Mouse (Mus musculus): ENCODE measurements around the gene Cdipt. TPM values are rescaled to one million over a fixed set of nuclear protein-coding genes. Genes with fewer than 3 reads are reported as not detected.
A peak's percentile ranks its signal among the peaks of the same experiment; 100 is the strongest.

Cdipt gene
- polyA plus RNA-seq, 1 experiment from 2014 or later, result 106 TPM

DNA sequence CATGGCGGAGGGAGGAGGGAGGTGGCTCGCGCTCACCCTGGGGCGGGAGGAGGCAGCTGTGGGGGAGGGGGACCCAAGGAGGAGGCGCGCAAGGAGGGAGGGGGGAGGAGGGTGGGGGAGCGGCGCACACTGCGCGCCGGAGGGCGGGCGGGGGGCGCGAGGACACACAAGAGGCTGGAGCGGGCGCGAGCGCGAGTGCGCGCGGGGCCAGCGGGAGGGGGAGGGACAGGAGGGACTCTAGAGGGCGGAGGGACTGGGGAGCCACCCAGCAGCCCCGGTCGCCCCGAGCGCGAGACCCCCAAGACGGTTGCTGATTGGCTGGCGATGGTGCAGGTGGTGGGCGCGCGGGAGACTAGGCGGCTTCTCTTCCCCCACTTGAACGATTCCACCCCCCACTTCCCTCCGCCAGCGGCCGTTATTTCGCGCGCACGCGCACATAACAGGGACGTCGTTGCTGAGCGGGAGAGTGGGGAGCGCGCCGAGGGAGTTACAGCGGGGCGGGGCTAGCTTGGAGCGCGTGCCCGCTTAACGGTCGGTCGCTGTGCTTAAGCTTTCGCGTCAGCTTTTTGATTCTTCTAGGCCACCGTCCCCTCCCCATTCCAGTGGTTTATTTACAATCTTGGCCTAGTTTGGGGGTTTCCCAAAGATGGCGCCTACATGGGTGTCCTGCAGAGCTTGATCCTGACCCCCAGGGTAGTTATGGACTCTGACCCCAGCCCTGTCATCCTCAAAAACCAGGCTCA lies 51.4 kb downstream of the Cdipt start, which contains the start of gene Maz:
TSS of gene Maz (minus strand) at position 54 of the 743 bp plus-strand sequence.
- Histone ChIP-seq H3K9me3 (replicated peaks) (no peaks in the 10 kb centered on the region), H3K27ac (replicated peaks) (peak within 1 kb of the TSS; percentile 98), H3K4me1 (peaks cover 38% of the 10 kb centered on the region), H3K4me3 (replicated peaks) (peak within 1 kb of the TSS; percentile 85), H3K27me3 (no peaks in the 10 kb centered on the region), H3K36me3 (peaks cover 50% of the 10 kb centered on the region), H3K9ac (peak within 1 kb of the TSS; percentile 96), H3K4me2 (replicated peaks) (peak within 1 kb of the TSS; percentile 70)
- ATAC-seq (ENCODE audit: insufficient number of reproducible peaks, low FRiP score, low TSS enrichment, low read depth), result peak; percentile 93
- 1% methylated on average over 60 of the region's 63 CpGs for WGBS

DNA sequence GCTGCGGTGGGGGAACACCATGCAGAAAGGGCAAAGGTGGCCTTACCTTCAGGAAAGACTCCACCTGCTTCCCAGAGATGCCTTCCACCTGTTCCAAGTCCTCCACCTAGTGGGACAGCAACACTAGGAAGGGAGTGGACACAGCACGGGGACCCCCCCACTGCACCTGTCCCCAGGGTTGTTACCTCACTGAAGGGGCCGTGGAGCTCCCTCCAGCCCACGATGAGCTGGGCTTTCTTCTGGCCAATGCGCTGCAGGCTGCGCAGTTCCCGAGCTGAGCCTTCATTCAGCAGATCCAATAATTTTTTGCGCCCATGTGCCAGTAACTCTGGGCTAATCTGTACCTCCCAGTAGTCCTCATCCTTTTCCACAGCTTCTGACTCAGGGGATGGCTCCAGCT lies 52.2 kb downstream of the Cdipt start:
- peaks cover 50% of the 10 kb centered on the region for H3K36me3 ChIP-seq
- no peak for ATAC-seq (ENCODE audit: insufficient number of reproducible peaks, low FRiP score, low TSS enrichment, low read depth)
- peak overlapping the region; percentile 70 for H3K4me2 ChIP-seq (replicated peaks)
- H3K27me3 ChIP-seq, result no peaks in the 10 kb centered on the region
- peak overlapping the region; percentile 39 for H3K9ac ChIP-seq
- H3K4me3 ChIP-seq (replicated peaks), result peak overlapping the region; percentile 85
- no peaks in the 10 kb centered on the region for H3K9me3 ChIP-seq (replicated peaks)
- peaks cover 31% of the 10 kb centered on the region for H3K4me1 ChIP-seq
- H3K27ac ChIP-seq (replicated peaks), result peak overlapping the region; percentile 98
- WGBS, result 62% methylated on average over 8 of the region's 8 CpGs

Other genes starting within 250 kb of the Cdipt start
- 74.0 and 78.5 TPM in 2 replicates for gene Mapk3, start 216.3 kb upstream of the Cdipt start, polyA plus RNA-seq (2015; fragmentation: Nextera tagmentation; extraction: Ambion mirVana)
- 11.1 and 12.4 TPM in 2 replicates for gene Gdpd3, start 209.6 kb upstream of the Cdipt start, polyA plus RNA-seq (2015; fragmentation: Nextera tagmentation; extraction: Ambion mirVana)
- gene Ypel3, start 199.0 kb upstream of the Cdipt start, polyA plus RNA-seq (2015; fragmentation: Nextera tagmentation; extraction: Ambion mirVana), result 145 and 148 TPM in 2 replicates
- 0.71 and 0.81 TPM in 2 replicates for gene Tbx6, start 194.4 kb upstream of the Cdipt start, polyA plus RNA-seq (2015; fragmentation: Nextera tagmentation; extraction: Ambion mirVana)
- gene Ppp4c, start 183.4 kb upstream of the Cdipt start, polyA plus RNA-seq (2015; fragmentation: Nextera tagmentation; extraction: Ambion mirVana), result 232 and 234 TPM in 2 replicates
- gene Fam57b, start 178.2 kb upstream of the Cdipt start, polyA plus RNA-seq (2015; fragmentation: Nextera tagmentation; extraction: Ambion mirVana), result 0.53 and 0.71 TPM in 2 replicates
- gene 4930451I11Rik, start 144.3 kb upstream of the Cdipt start, polyA plus RNA-seq (2015; fragmentation: Nextera tagmentation; extraction: Ambion mirVana), result not detected in 2 replicates
- 0.85 and 1.6 TPM in 2 replicates for gene Doc2a, start 128.5 kb upstream of the Cdipt start, polyA plus RNA-seq (2015; fragmentation: Nextera tagmentation; extraction: Ambion mirVana)
- gene Hirip3, start 113.9 kb upstream of the Cdipt start, polyA plus RNA-seq (2015; fragmentation: Nextera tagmentation; extraction: Ambion mirVana), result 26.8 and 33.3 TPM in 2 replicates
- gene Ino80e, start 113.5 kb upstream of the Cdipt start, polyA plus RNA-seq (2015; fragmentation: Nextera tagmentation; extraction: Ambion mirVana), result 84.4 and 92.0 TPM in 2 replicates
- gene Taok2, start 91.2 kb upstream of the Cdipt start, polyA plus RNA-seq (2015; fragmentation: Nextera tagmentation; extraction: Ambion mirVana), result 50.4 and 50.6 TPM in 2 replicates
- gene Tmem219, start 53.0 kb upstream of the Cdipt start, polyA plus RNA-seq (2015; fragmentation: Nextera tagmentation; extraction: Ambion mirVana), result 34.7 and 37.0 TPM in 2 replicates
- gene Kctd13, start 47.0 kb upstream of the Cdipt start, polyA plus RNA-seq (2015; fragmentation: Nextera tagmentation; extraction: Ambion mirVana), result 19.1 and 20.2 TPM in 2 replicates
- 0.15 and 0.37 TPM in 2 replicates for gene Asphd1, start 26.3 kb upstream of the Cdipt start, polyA plus RNA-seq (2015; fragmentation: Nextera tagmentation; extraction: Ambion mirVana)
- gene Sez6l2, start 25.4 kb upstream of the Cdipt start, polyA plus RNA-seq (2015; fragmentation: Nextera tagmentation; extraction: Ambion mirVana), result 0.63 and 0.88 TPM in 2 replicates
- gene Cdiptos, start 184 bp downstream of the Cdipt start, polyA plus RNA-seq (2015; fragmentation: Nextera tagmentation; extraction: Ambion mirVana), result 3.2 TPM in 2 replicates
- gene Mvp, start 38.7 kb downstream of the Cdipt start, polyA plus RNA-seq (2015; fragmentation: Nextera tagmentation; extraction: Ambion mirVana), result 12.0 and 12.5 TPM in 2 replicates
- gene Pagr1b, start 40.6 kb downstream of the Cdipt start, polyA plus RNA-seq (2015; fragmentation: Nextera tagmentation; extraction: Ambion mirVana), result 0.33 and 0.43 TPM in 2 replicates
- gene Pagr1a, start 41.4 kb downstream of the Cdipt start, polyA plus RNA-seq (2015; fragmentation: Nextera tagmentation; extraction: Ambion mirVana), result 40.9 and 73.0 TPM in 2 replicates
- 55.0 and 78.2 TPM in 2 replicates for gene Gm42742, start 45.2 kb downstream of the Cdipt start, polyA plus RNA-seq (2015; fragmentation: Nextera tagmentation; extraction: Ambion mirVana)
- gene Prrt2, start 45.3 kb downstream of the Cdipt start, polyA plus RNA-seq (2015; fragmentation: Nextera tagmentation; extraction: Ambion mirVana), result 18.9 and 21.9 TPM in 2 replicates
- gene Maz, start 51.1 kb downstream of the Cdipt start, polyA plus RNA-seq (2015; fragmentation: Nextera tagmentation; extraction: Ambion mirVana), result 75.2 and 79.8 TPM in 2 replicates
- gene Kif22, start 66.6 kb downstream of the Cdipt start, polyA plus RNA-seq (2015; fragmentation: Nextera tagmentation; extraction: Ambion mirVana), result 87.5 and 90.6 TPM in 2 replicates
- not detected in 2 replicates for gene Zg16, start 111.4 kb downstream of the Cdipt start, polyA plus RNA-seq (2015; fragmentation: Nextera tagmentation; extraction: Ambion mirVana)
- 4.8 and 6.3 TPM in 2 replicates for gene AI467606, start 115.4 kb downstream of the Cdipt start, polyA plus RNA-seq (2015; fragmentation: Nextera tagmentation; extraction: Ambion mirVana)
- gene Qprt, start 146.3 kb downstream of the Cdipt start, polyA plus RNA-seq (2015; fragmentation: Nextera tagmentation; extraction: Ambion mirVana), result 2.0 and 3.3 TPM in 2 replicates
- 0.61 and 0.67 TPM in 2 replicates for gene Spn, start 161.9 kb downstream of the Cdipt start, polyA plus RNA-seq (2015; fragmentation: Nextera tagmentation; extraction: Ambion mirVana)
- gene Cd2bp2, start 220.1 kb downstream of the Cdipt start, polyA plus RNA-seq (2015; fragmentation: Nextera tagmentation; extraction: Ambion mirVana), result 56.4 and 61.8 TPM in 2 replicates
- gene Tbc1d10b, start 232.6 kb downstream of the Cdipt start, polyA plus RNA-seq (2015; fragmentation: Nextera tagmentation; extraction: Ambion mirVana), result 29.4 and 32.5 TPM in 2 replicates
- gene Mylpf, start 233.0 kb downstream of the Cdipt start, polyA plus RNA-seq (2015; fragmentation: Nextera tagmentation; extraction: Ambion mirVana), result 585 and 767 TPM in 2 replicates